Mouse (Mus musculus): Measurements from ENCODE around the gene Col4a1.

The Col4a1 gene

DNA sequence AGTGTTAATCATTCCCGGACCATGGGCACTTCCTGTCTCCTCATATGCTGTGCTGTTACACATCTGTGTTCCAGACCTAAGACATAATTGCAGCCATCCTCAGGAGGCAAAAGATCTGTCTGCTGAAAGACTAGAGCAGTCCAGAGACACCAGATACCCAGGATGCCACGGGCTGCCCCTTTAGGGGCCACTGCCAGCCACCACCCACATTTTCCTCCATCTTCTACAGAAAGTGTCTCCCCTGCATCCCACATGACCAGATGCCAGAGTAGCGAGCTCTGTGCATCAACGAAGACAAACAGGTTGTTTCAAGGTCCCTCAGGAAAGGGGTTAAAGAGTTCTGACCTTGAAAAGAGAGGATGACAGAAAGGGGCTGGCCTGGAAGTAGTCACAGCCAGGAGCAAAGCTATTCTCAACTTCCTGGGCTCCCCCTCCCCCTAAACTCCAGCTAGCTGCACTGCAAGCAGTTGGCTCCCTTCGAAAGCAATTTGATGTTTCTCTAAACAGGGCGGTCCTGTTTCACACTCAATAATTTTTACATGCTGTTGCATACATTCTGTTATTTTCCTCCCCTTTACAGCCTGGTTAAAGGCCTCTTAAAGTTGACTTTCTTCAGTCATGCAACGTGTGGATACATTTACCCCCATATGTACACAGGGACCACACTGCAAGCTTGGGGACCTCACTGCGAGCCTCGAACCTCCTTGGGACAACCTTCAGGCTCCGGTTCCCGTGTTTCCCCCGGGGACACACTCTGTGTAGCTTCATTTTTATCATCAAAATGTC is 13.9 kb downstream of the Col4a1 start:
- no peak for DNase-seq (ENCODE audit: low read depth, low spot score)

- no peak for DNase-seq (ENCODE audit: low read depth, low spot score)
Measured at GRCm38 (mm10) chr8:11297141-11297838, 15.3 kb downstream of the Col4a1 start.

DNA sequence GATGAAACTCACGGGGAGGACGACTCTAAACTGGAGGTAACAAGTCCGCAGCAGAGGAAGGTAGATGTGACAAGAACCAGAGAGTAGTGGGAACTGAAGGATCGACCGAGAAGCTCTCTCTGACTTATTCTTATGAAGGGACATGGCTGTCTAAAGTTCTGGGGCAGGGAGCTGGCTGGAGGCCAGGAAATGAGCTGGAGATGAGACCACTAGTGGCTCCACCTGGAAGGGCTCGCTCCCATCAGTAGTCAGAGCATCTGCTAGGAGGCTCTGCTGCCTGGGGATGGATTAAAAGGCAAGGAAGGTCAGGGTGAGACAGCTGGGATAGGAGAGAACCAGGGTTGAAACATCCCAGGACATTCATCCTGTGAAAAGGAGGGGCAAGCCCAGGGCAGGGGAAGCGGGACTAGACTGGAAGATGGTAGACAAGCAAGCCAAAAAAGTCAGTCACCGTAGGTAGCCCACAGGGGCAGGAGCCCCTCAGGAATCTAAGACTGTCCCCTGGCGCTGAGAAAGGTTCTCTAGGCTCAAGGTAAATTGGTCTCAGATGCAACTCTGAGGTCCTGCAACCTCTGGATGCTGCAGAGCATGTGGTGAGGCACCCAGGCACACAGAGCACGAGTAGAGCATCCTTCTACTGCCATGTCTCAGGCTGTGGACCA is 16.2 kb downstream of the Col4a1 start:
- no peak for DNase-seq (ENCODE audit: low read depth, low spot score)

GRCm38 (mm10) chr8:11292611-11293010 is 20.0 kb downstream of the Col4a1 start:
- no peak for DNase-seq (ENCODE audit: low read depth, low spot score)

GRCm38 (mm10) chr8:11290533-11290932 is 22.1 kb downstream of the Col4a1 start:
- DNase-seq (ENCODE audit: low read depth, low spot score): no peak

- no peak for DNase-seq (ENCODE audit: low read depth, low spot score)
Measured at GRCm38 (mm10) chr8:11288286-11288685, 24.3 kb downstream of the Col4a1 start.

GRCm38 (mm10) chr8:11287139-11287538 is 25.5 kb downstream of the Col4a1 start:
- no peak for DNase-seq (ENCODE audit: low read depth, low spot score)

GRCm38 (mm10) chr8:11285437-11285836 is 27.2 kb downstream of the Col4a1 start:
- no peak for DNase-seq (ENCODE audit: low read depth, low spot score)

GRCm38 (mm10) chr8:11283217-11283616 is 29.4 kb downstream of the Col4a1 start:
- DNase-seq (ENCODE audit: low read depth, low spot score): no peak

GRCm38 (mm10) chr8:11282696-11283095 is 29.9 kb downstream of the Col4a1 start:
- DNase-seq (ENCODE audit: low read depth, low spot score): no peak

DNA sequence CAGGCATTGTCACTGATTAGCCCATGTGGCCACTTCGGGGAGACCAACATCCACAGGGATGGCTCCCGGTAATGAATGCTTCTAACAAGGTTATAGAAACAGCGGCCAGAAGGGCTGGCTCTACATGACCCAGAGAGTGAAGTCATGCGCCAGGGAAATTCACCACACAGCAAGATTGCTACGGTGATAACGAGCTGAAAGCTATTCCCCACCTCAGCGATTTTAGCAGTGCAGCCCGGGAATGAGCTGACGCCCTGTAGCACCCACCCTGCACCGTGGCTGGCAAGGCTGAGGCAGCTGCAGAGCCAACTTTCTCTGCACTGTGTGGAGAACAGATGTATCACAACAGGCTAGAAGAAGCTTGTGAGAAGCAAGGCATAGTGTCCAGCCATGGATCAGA is 30.5 kb downstream of the Col4a1 start:
- no peak for DNase-seq (ENCODE audit: low read depth, low spot score)

GRCm38 (mm10) chr8:11280721-11281268 is 31.8 kb downstream of the Col4a1 start:
- DNase-seq (ENCODE audit: low read depth, low spot score): no peak

DNA sequence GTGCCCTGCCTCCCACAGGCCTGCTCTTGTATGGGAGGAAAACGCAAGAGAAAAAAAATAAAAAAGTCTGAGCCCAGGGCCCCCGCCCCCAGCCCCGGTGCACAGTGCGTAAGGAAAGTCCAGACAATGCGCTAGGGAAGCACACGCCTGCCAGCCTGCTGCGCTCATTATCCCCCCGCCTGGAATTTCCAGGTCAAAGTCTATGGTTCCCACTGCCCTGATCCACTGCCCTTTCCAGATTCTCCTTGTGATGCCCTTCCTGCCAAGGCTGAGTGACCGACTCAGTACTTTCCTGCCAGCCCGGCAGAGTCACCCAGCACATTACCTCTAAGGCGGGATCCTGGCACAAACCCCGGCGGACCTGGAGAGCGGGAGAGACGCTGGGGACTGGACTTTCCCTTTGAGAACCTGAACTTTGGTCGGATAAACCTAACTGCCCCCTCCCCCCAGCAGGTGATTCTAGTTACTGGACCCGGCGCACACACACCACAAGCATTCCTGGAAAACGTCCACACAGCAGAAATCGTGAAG is 33.3 kb downstream of the Col4a1 start:
- DNase-seq (ENCODE audit: low read depth, low spot score): no peak

DNA sequence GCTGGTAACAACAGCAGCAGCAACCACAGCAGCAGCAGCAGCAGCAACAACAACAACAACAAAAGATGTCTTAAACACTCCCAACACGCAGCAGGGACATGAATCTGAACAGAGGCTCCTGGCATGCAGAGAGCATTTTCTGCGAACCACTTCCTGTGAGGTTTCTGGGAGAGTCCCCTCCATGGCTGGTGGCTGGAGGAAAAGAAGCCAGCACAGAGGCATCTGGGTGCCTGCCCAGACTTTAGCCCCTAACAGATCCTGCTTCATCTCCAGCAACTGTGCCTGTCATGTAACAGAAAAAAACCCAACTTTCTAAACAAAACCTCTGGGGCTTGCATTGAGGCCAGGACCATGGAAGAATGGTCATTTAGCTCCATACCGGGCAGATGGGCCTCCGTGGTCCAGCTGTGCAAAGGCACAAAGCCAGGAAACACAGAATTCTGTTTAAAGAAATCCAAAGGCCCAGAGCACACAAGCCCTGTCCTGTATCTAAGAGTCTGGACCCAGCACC is 34.5 kb downstream of the Col4a1 start:
- DNase-seq (ENCODE audit: low read depth, low spot score): no peak

- no peak for DNase-seq (ENCODE audit: low read depth, low spot score)
Measured at GRCm38 (mm10) chr8:11277602-11278051, 35.0 kb downstream of the Col4a1 start.

DNA sequence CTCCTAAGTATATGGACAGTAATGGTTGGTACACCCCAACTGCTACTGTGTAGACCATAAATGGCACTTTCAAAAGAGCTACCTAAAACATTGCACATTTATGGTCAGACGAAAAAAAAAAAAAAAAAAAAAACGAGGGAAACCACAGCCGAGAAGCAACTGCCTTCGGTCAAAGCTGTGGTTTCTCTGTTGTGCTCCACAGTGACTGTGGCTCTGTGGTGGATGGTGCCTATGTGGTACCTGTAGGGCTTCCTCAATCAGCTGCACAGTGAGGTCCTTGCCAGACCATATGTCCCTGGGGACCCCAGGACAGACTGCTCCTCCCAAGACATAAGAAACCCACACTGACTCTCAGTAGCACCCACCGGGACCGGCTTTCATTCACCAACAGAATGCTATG is 36.3 kb downstream of the Col4a1 start:
- DNase-seq (ENCODE audit: low read depth, low spot score): no peak

- DNase-seq (ENCODE audit: low read depth, low spot score): no peak
Measured at GRCm38 (mm10) chr8:11274415-11274814, 38.2 kb downstream of the Col4a1 start.

GRCm38 (mm10) chr8:11273506-11274158 is 39.0 kb downstream of the Col4a1 start:
- no peak for DNase-seq (ENCODE audit: low read depth, low spot score)

- no peak for DNase-seq (ENCODE audit: low read depth, low spot score)
Measured at GRCm38 (mm10) chr8:11272205-11272604, 40.4 kb downstream of the Col4a1 start.

DNA sequence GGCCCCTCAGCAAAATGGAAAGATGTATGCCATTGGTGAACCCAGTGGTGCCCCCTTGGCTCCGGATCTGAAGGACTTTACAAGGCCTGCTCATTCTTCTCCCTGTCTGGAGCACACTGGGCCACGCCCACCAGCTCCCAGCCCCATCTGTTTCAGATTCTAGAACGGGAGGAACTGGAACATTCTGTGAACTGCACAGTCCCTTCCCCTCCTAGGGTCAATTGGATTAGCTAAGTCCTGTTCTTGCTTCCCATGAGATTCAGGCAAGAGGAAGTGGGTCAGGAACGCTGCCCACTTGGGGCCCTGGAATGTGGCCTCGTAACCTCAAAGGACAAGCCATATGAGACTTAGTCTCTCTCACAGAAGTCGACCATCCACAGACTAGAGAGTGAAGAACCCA is 41.8 kb downstream of the Col4a1 start:
- no peak for DNase-seq (ENCODE audit: low read depth, low spot score)

DNA sequence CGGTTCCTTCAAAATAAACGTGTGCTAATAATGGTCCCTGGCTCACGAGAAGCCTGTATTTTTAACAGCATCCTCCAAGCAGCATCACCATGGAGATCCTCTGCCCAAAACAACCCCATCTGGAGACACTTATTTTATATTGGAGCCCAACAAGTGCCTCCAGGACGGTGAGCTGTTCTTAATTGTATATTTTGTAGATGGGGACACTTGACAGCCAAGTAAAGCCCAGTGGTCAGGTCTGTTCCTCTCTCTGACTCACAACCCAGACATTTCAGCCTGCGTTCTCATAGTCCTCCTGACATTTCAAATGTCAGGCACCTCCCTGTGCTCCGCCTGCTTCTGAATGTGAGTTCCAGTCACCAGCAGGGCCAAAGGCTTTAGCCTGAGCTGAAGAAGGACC is 43.9 kb downstream of the Col4a1 start:
- DNase-seq (ENCODE audit: low read depth, low spot score): no peak
